Comparison of ENCODE assay signal across 8 mouse cellular contexts in genomic region chr6:88980112-88980511, GRCm38 (mm10).
DNase-seq lines count a peak whose midpoint lies in the region; ATAC-seq and TF ChIP-seq lines count a peak whose summit lies in the region.

No protein-coding gene starts in this region.

- no peaks in the 10 kb centered on the region for H3K4me1 ChIP-seq in testis, adult 2 months (ENCODE audit: control insufficient read depth, insufficient read depth, low read length)
- peaks cover 6% of the 10 kb centered on the region for H3K4me1 ChIP-seq in cerebellum, adult 2 months (ENCODE audit: control insufficient read depth, insufficient read depth, low read length)
- H3K4me1 ChIP-seq in limb, embryonic 11.5 days (ENCODE audit: control insufficient read depth, insufficient read depth, low read length): no peaks in the 10 kb centered on the region
- peaks cover 36% of the 10 kb centered on the region for H3K4me1 ChIP-seq in midbrain, postnatal 0 days (ENCODE audit: insufficient read depth, low read length)

- no peaks in the 10 kb centered on the region for H3K36me3 ChIP-seq in testis, adult 2 months (ENCODE audit: control insufficient read depth, insufficient read depth, low read length)
- H3K36me3 ChIP-seq in limb, embryonic 11.5 days (ENCODE audit: control insufficient read depth, insufficient read depth, low read length): no peaks in the 10 kb centered on the region
- H3K36me3 ChIP-seq in midbrain, postnatal 0 days (ENCODE audit: insufficient read depth, low read length): no peaks in the 10 kb centered on the region

- peak; percentile 94 for ATAC-seq in frontal cortex, adult (ENCODE audit: low TSS enrichment)
- peak; percentile 68; the same call in 1 of the 2 replicates for ATAC-seq in limb, embryonic 11.5 days (ENCODE audit: insufficient number of reproducible peaks, low FRiP score, low TSS enrichment, low read depth)
- peak; percentile 78 for ATAC-seq in midbrain, postnatal 0 days (ENCODE audit: low FRiP score)

- no peak overlapping the region for H3K9ac ChIP-seq in limb, embryonic 11.5 days (ENCODE audit: low read length)
- H3K9ac ChIP-seq in midbrain, postnatal 0 days (replicated peaks; ENCODE audit: low read length, poor library complexity, severe bottlenecking): no peak overlapping the region

- H3K27me3 ChIP-seq in testis, adult 2 months (ENCODE audit: control insufficient read depth, insufficient read depth, low read length): no peaks in the 10 kb centered on the region
- H3K27me3 ChIP-seq in cerebellum, adult 2 months (ENCODE audit: control insufficient read depth, insufficient read depth, low read length): no peaks in the 10 kb centered on the region
- H3K27me3 ChIP-seq in limb, embryonic 11.5 days (ENCODE audit: control insufficient read depth, insufficient read depth, low read length): no peaks in the 10 kb centered on the region
- H3K27me3 ChIP-seq in midbrain, postnatal 0 days (ENCODE audit: insufficient read depth, low read length): no peaks in the 10 kb centered on the region

- TF ChIP-seq CTCF in testis, adult 2 months (IDR thresholded peaks at IDR 0.05; ENCODE audit: control insufficient read depth, insufficient read depth, insufficient replicate concordance, low read depth, low read length): peak; percentile 22; the same call in 1 of the 2 replicates
- TF ChIP-seq CTCF in cerebellum, adult 2 months (IDR thresholded peaks at IDR 0.05; ENCODE audit: borderline replicate concordance, insufficient read depth, low read depth, low read length): peak; percentile 70
- TF ChIP-seq CTCF in midbrain, postnatal 0 days (IDR thresholded peaks at IDR 0.05): peak; percentile 93

- no peak overlapping the region for H3K27ac ChIP-seq in testis, adult 2 months (ENCODE audit: control insufficient read depth, insufficient read depth, low read depth, low read length)
- H3K27ac ChIP-seq in cerebellum, adult 2 months (ENCODE audit: insufficient read depth, low read length): no peak overlapping the region
- H3K27ac ChIP-seq in limb, embryonic 11.5 days (replicated peaks; ENCODE audit: low read depth, low read length): no peak overlapping the region
- H3K27ac ChIP-seq in midbrain, postnatal 0 days (ENCODE audit: low read depth, low read length): peak overlapping the region; percentile 55

- no peaks in the 10 kb centered on the region for H3K9me3 ChIP-seq in limb, embryonic 11.5 days (ENCODE audit: control insufficient read depth, low read length)
- no peaks in the 10 kb centered on the region for H3K9me3 ChIP-seq in midbrain, postnatal 0 days (ENCODE audit: low read length)

- DNase-seq in testis, postnatal 14 days (ENCODE audit: low spot score): no peak
- DNase-seq in cerebellum, adult 2 months: peak; percentile 48 to 52
- DNase-seq in induced T-regulatory cell, adult 2 months (ENCODE audit: low read depth): peak; percentile 24
- DNase-seq in limb, embryonic 11.5 days (ENCODE audit: low spot score): peak; percentile 64
- peak; percentile 89 for DNase-seq in midbrain, postnatal 0 days (ENCODE audit: low spot score)
- DNase-seq in thymus, postnatal 10 days (ENCODE audit: low spot score in 2 of 2): peak; percentile 25 to 35

- no peak overlapping the region for H3K4me2 ChIP-seq in limb, embryonic 11.5 days (ENCODE audit: low read depth, severe bottlenecking)
- no peak overlapping the region for H3K4me2 ChIP-seq in midbrain, postnatal 0 days (ENCODE audit: low read depth, low read length, poor library complexity, severe bottlenecking)

- no peak for TF ChIP-seq POLR2A in testis, adult 2 months (IDR thresholded peaks at IDR 0.05; ENCODE audit: control insufficient read depth, low read depth, low read length)
- TF ChIP-seq POLR2A in cerebellum, adult 2 months (IDR thresholded peaks at IDR 0.05; ENCODE audit: borderline replicate concordance, insufficient read depth, low read length): no peak

- WGBS in cerebellum, adult 2 months: 18% methylated on average over 8 of the region's 8 CpGs
- 8% methylated on average over 8 of the region's 8 CpGs for WGBS in limb, embryonic 11.5 days
- WGBS in midbrain, postnatal 0 days: under 1% methylated on average over 8 of the region's 8 CpGs

- H3K4me3 ChIP-seq in testis, adult 2 months (ENCODE audit: control insufficient read depth, low read depth, low read length): no peak overlapping the region
- no peak overlapping the region for H3K4me3 ChIP-seq in cerebellum, adult 2 months (replicated peaks; ENCODE audit: insufficient read depth, low read depth, low read length)
- no peak overlapping the region for H3K4me3 ChIP-seq in limb, embryonic 11.5 days (ENCODE audit: low read depth, low read length)
- H3K4me3 ChIP-seq in midbrain, postnatal 0 days (ENCODE audit: low read depth, low read length): no peak overlapping the region

Comparison
In these comparisons a context has a peak if more than half of its experiments do, and no peak if none do; other contexts are left out.
1. CTCF ChIP-seq: peak in every context shown above with its lines; median percentile 93 in midbrain, postnatal 0 days; 70 in cerebellum, adult 2 months; 22 in testis, adult 2 months.